Mouse (Mus musculus) limb, embryonic 11.5 days (tissue): ENCODE measurements around the gene Prkn. TPM values are rescaled to one million over a fixed set of nuclear protein-coding genes. Genes with fewer than 3 reads are reported as not detected.

ENCODE experiments used
- ATAC-seq: fragments of 200-750 bp; cut with Nextera tagmentation; 2 replicates; pipeline ENCODE4 v1.8.0; 2017; ENCODE audit warnings: low read depth; ENCODE audit not compliant: insufficient number of reproducible peaks, low FRiP score, low TSS enrichment
- DNase-seq: peaks from one replicate; pipeline ENCODE4 v3.0.0-alpha.2; 2015; ENCODE audit warnings: low spot score
- H3K27ac ChIP-seq: fragments of 300-500 bp; sonication (generic); replicated peaks from 2 replicates; pipeline ENCODE4 v1.5.1; 2014; ENCODE audit warnings: low read depth, mild to moderate bottlenecking, low read length
- H3K27me3 ChIP-seq: fragments of 300-500 bp; sonication (generic); 2 replicates; pipeline ENCODE4 v1.6.1; 2014; ENCODE audit warnings: mild to moderate bottlenecking, low read length, mixed read lengths; ENCODE audit not compliant: control insufficient read depth, insufficient read depth
- H3K36me3 ChIP-seq: fragments of 300-500 bp; sonication (generic); 2 replicates; pipeline ENCODE4 v1.6.1; 2014; ENCODE audit warnings: mild to moderate bottlenecking, low read length, moderate library complexity, mixed read lengths; ENCODE audit not compliant: control insufficient read depth, insufficient read depth
- H3K4me1 ChIP-seq: fragments of 300-500 bp; sonication (generic); 2 replicates; pipeline ENCODE4 v1.6.1; 2014; ENCODE audit warnings: low read length, mixed read lengths; ENCODE audit not compliant: control insufficient read depth, insufficient read depth
- H3K4me2 ChIP-seq: fragments of 300-500 bp; sonication (generic); 2 replicates; pipeline ENCODE4 v1.6.1; 2014; ENCODE audit warnings: low read depth, mild to moderate bottlenecking, moderate library complexity; ENCODE audit not compliant: severe bottlenecking
- H3K4me3 ChIP-seq: fragments of 300-500 bp; sonication (generic); 2 replicates; pipeline ENCODE4 v1.5.1; 2014; ENCODE audit warnings: low read depth, low read length
- H3K9ac ChIP-seq: fragments of 300-500 bp; sonication (generic); 2 replicates; pipeline ENCODE4 v1.6.1; 2014; ENCODE audit warnings: mild to moderate bottlenecking, low read length
- H3K9me3 ChIP-seq: fragments of 300-500 bp; sonication (generic); 2 replicates; pipeline ENCODE4 v1.6.1; 2016; ENCODE audit warnings: low read length; ENCODE audit not compliant: control insufficient read depth
- WGBS: fragments of 180-500 bp; shearing (Covaris S2); extraction: QIAGEN DNeasy Blood & Tissue Kit; methylation state at CpG from one replicate; pipeline ENCODE4 v1.1.7; 2014; 5-methylcytosine and 5-hydroxymethylcytosine counted together
- polyA plus RNA-seq: library from polyadenylated mRNA; unstranded; fragments of >200 nt; fragmentation: Nextera tagmentation; extraction: Ambion mirVana; gene quantifications from 2 replicates; pipeline ENCODE4 v1.2.1, GENCODE M21; 2014

The Prkn gene
- polyA plus RNA-seq, 1 experiment from 2014 or later = 1.2 TPM

GRCm38 (mm10) chr17:11788270-11788936 lies 948.2 kb downstream of the Prkn start:
- Histone ChIP-seq H3K4me2 (no peak overlapping the region), H3K36me3 (no peaks in the 10 kb centered on the region), H3K4me1 (no peaks in the 10 kb centered on the region), H3K9ac (no peak overlapping the region), H3K27me3 (no peaks in the 10 kb centered on the region), H3K4me3 (no peak overlapping the region), H3K27ac (no peak overlapping the region), H3K9me3 (no peaks in the 10 kb centered on the region)
- 89% methylated on average over 9 of the region's 9 CpGs for WGBS
- ATAC-seq (no peak), DNase-seq (no peak)

- Histone ChIP-seq H3K4me3 (no peak overlapping the region), H3K4me2 (no peak overlapping the region), H3K4me1 (no peaks in the 10 kb centered on the region), H3K36me3 (no peaks in the 10 kb centered on the region), H3K27ac (no peak overlapping the region), H3K27me3 (no peaks in the 10 kb centered on the region), H3K9me3 (no peaks in the 10 kb centered on the region), H3K9ac (no peak overlapping the region)
- DNase-seq (no peak), ATAC-seq (no peak)
- 85% methylated on average over 3 of the region's 3 CpGs for WGBS
Observed at GRCm38 (mm10) chr17:11795979-11796378, 955.8 kb downstream of the Prkn start.

GRCm38 (mm10) chr17:11801226-11801625 lies 961.0 kb downstream of the Prkn start:
- Histone ChIP-seq H3K27me3 (no peaks in the 10 kb centered on the region), H3K27ac (no peak overlapping the region), H3K9me3 (no peaks in the 10 kb centered on the region), H3K4me1 (no peaks in the 10 kb centered on the region), H3K4me2 (no peak overlapping the region), H3K36me3 (no peaks in the 10 kb centered on the region), H3K4me3 (no peak overlapping the region), H3K9ac (no peak overlapping the region)
- DNase-seq = no peak
- no peak for ATAC-seq
- WGBS = 90% methylated on average over 4 of the region's 4 CpGs

- no peaks in the 10 kb centered on the region for H3K4me1 ChIP-seq
- 83% methylated on average over 3 of the region's 3 CpGs for WGBS
- H3K9me3 ChIP-seq = no peaks in the 10 kb centered on the region
- no peak overlapping the region for H3K4me3 ChIP-seq
- H3K27ac ChIP-seq = no peak overlapping the region
- H3K27me3 ChIP-seq = no peaks in the 10 kb centered on the region
- H3K36me3 ChIP-seq = no peaks in the 10 kb centered on the region
- DNase-seq (no peak), ATAC-seq (no peak)
- H3K4me2 ChIP-seq = no peak overlapping the region
- no peak overlapping the region for H3K9ac ChIP-seq
Observed at GRCm38 (mm10) chr17:11807280-11807679, 967.1 kb downstream of the Prkn start.

DNA sequence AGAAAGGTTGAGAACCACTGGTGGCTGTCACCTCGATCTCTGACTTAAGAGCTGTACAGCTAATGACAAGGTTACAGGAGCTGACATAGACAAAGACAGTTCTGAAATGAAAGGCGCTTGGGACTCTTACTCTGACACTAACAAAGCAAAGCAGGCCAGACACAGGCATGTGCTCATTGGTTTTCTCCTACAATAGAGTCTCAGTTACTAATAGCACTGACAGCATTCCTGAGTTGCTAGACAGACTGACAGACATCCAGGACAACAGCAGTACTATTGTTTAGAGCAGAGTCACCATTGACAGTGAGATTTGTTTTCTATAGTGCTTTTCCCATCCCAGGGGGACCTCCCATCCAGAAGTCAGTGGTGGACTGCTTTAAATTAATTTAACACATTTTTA lies 977.7 kb downstream of the Prkn start:
- 86% methylated on average over 2 of the region's 2 CpGs for WGBS
- no peaks in the 10 kb centered on the region; the same call in 1 of the 2 replicates for H3K9me3 ChIP-seq

GRCm38 (mm10) chr17:11819506-11819905 lies 979.3 kb downstream of the Prkn start:
- no peaks in the 10 kb centered on the region for H3K36me3 ChIP-seq
- H3K4me2 ChIP-seq = no peak overlapping the region
- no peak overlapping the region for H3K4me3 ChIP-seq
- DNase-seq (no peak), ATAC-seq (no peak)
- H3K27ac ChIP-seq = no peak overlapping the region
- H3K27me3 ChIP-seq = no peaks in the 10 kb centered on the region
- WGBS = 61% methylated on average over 8 of the region's 8 CpGs
- H3K9me3 ChIP-seq = no peaks in the 10 kb centered on the region; the same call in 1 of the 2 replicates
- H3K4me1 ChIP-seq = no peaks in the 10 kb centered on the region
- no peak overlapping the region for H3K9ac ChIP-seq

More for the DNA sequence above, 977.7 kb downstream of the Prkn start:
- no peak overlapping the region for H3K4me3 ChIP-seq
- H3K4me2 ChIP-seq = no peak overlapping the region
- no peaks in the 10 kb centered on the region for H3K36me3 ChIP-seq
- H3K9ac ChIP-seq = no peak overlapping the region
- no peaks in the 10 kb centered on the region for H3K4me1 ChIP-seq
- ATAC-seq (no peak), DNase-seq (no peak)
- no peak overlapping the region for H3K27ac ChIP-seq
- H3K27me3 ChIP-seq = no peaks in the 10 kb centered on the region

DNA sequence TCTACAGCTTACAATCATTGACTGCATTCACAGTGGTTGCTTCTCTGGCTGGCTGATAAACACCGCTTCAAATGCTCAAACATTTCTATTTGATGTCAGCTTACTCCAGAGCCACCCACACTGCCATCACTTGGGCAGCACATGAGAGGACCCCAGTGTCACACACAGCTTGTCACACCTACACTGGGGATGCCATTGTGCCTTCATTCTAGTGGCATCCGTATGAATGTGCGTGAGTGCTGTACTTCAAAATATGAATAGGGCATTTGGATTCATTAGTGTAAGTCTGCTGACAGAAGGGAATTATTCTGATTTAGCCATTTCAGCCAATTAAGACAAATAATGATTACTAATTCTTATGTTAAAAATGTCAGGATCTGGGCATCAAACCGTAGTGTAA lies 980.6 kb downstream of the Prkn start:
- ATAC-seq = no peak
- H3K9ac ChIP-seq = no peak overlapping the region
- 91% methylated on average over 4 of the region's 4 CpGs for WGBS
- no peaks in the 10 kb centered on the region for H3K4me1 ChIP-seq
- H3K27ac ChIP-seq = no peak overlapping the region
- H3K27me3 ChIP-seq = no peaks in the 10 kb centered on the region
- H3K4me3 ChIP-seq = no peak overlapping the region
- no peak for DNase-seq
- H3K9me3 ChIP-seq = no peaks in the 10 kb centered on the region; the same call in 1 of the 2 replicates
- no peak overlapping the region for H3K4me2 ChIP-seq
- H3K36me3 ChIP-seq = no peaks in the 10 kb centered on the region

DNA sequence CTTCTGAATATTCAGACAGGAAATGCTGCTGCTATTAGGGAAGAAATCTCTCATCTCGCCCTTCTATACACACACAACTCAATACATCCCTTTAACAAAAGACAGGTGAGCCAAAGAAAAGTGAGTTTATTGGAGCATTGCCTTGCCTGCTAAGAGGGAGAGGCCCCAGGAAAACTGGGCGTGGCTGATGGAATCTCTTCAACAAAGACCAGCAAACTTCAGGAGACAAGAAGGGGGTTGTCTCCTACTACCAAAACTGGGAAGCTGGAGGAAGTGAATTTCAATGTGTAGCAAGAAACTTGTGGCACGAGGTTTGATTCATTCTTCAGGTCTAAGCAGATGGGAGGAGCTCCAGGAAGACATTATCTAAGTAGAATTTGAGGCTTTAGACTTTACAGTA lies 989.3 kb downstream of the Prkn start:
- H3K4me1 ChIP-seq = no peaks in the 10 kb centered on the region
- 66% methylated on average over 3 of the region's 3 CpGs for WGBS
- no peak for ATAC-seq
- no peaks in the 10 kb centered on the region for H3K36me3 ChIP-seq
- H3K4me3 ChIP-seq = no peak overlapping the region
- no peak overlapping the region for H3K9ac ChIP-seq
- no peak overlapping the region for H3K27ac ChIP-seq
- H3K4me2 ChIP-seq = no peak overlapping the region
- DNase-seq = no peak
- no peaks in the 10 kb centered on the region for H3K9me3 ChIP-seq
- H3K27me3 ChIP-seq = no peaks in the 10 kb centered on the region

GRCm38 (mm10) chr17:11837121-11837520 lies 996.9 kb downstream of the Prkn start:
- Histone ChIP-seq H3K4me3 (no peak overlapping the region), H3K27me3 (no peaks in the 10 kb centered on the region), H3K9ac (no peak overlapping the region), H3K36me3 (no peaks in the 10 kb centered on the region), H3K4me2 (no peak overlapping the region), H3K9me3 (no peaks in the 10 kb centered on the region), H3K27ac (no peak overlapping the region), H3K4me1 (no peaks in the 10 kb centered on the region)
- no peak for ATAC-seq
- 94% methylated on average over 3 of the region's 3 CpGs for WGBS
- no peak for DNase-seq
